Mouse (Mus musculus) embryonic facial prominence, embryonic 15.5 days (tissue): ENCODE results near the gene Ddo. TPM values are rescaled to one million over a fixed set of nuclear protein-coding genes. Genes with fewer than 3 reads are reported as not detected.

Experiments used
- ATAC-seq: fragments of 200-750 bp; cut with Nextera tagmentation; 2 replicates; pipeline ENCODE4 v1.8.0; 2017; ENCODE audit warnings: low read depth, moderate TSS enrichment; ENCODE audit not compliant: insufficient number of reproducible peaks, low FRiP score, low TSS enrichment
- H3K27ac ChIP-seq: fragments of 300-500 bp; sonication (generic); replicated peaks from 2 replicates; pipeline ENCODE4 v1.5.1; 2015; ENCODE audit warnings: mild to moderate bottlenecking, inconsistent platforms
- H3K27me3 ChIP-seq: fragments of 300-500 bp; sonication (generic); 2 replicates; pipeline ENCODE4 v1.6.1; 2015; ENCODE audit warnings: inconsistent platforms
- H3K36me3 ChIP-seq: fragments of 300-500 bp; sonication (generic); 2 replicates; pipeline ENCODE4 v1.6.1; 2015; ENCODE audit warnings: mild to moderate bottlenecking, inconsistent platforms
- H3K4me1 ChIP-seq: fragments of 300-500 bp; sonication (generic); 2 replicates; pipeline ENCODE4 v1.6.1; 2015; ENCODE audit warnings: inconsistent platforms
- H3K4me2 ChIP-seq: fragments of 300-500 bp; sonication (generic); replicated peaks from 2 replicates; pipeline ENCODE4 v1.6.1; 2015; ENCODE audit warnings: mild to moderate bottlenecking, inconsistent platforms
- H3K4me3 ChIP-seq: fragments of 300-500 bp; sonication (generic); replicated peaks from 2 replicates; pipeline ENCODE4 v1.5.1; 2015; ENCODE audit warnings: mild to moderate bottlenecking, inconsistent platforms
- H3K9ac ChIP-seq: fragments of 300-500 bp; sonication (generic); 2 replicates; pipeline ENCODE4 v1.6.1; 2015; ENCODE audit warnings: inconsistent platforms
- H3K9me3 ChIP-seq: fragments of 300-500 bp; sonication (generic); replicated peaks from 2 replicates; pipeline ENCODE4 v1.6.1; 2016; ENCODE audit warnings: inconsistent platforms
- WGBS: fragments of 180-500 bp; shearing (Covaris S2); methylation state at CpG from one replicate; pipeline ENCODE4 v1.1.7; 2015; 5-methylcytosine and 5-hydroxymethylcytosine counted together
- polyA plus RNA-seq: library from polyadenylated mRNA; unstranded; fragments of >200 nt; fragmentation: Nextera tagmentation; extraction: Ambion mirVana; gene quantifications from 2 replicates; pipeline ENCODE4 v1.2.1, GENCODE M21; 2015

The Ddo gene
- polyA plus RNA-seq, 1 experiment from 2014 or later, result 2.8 TPM

DNA sequence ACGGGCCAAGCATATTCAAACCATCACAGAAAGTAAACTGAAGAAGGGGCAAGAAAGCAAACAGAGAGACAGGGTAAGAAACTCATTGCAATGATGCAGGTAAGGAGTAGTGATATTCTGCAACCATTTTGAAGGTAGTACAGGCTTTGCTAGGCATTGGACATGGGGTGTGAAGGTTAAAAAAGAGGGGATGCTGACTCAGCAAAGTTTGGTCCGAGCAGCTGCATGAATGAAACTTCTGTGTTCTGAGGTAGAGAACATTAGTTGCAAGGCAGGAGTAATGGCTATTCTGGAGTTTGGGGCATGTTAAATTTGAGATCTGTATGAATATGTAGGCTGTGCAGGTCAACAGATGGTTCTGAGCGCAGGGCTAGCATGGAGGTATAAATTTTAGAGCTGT lies 35.5 kb downstream of the Ddo start:
- Histone ChIP-seq H3K4me3 (no peak overlapping the region), H3K36me3 (no peaks in the 10 kb centered on the region), H3K27ac (no peak overlapping the region), H3K4me2 (no peak overlapping the region), H3K4me1 (no peaks in the 10 kb centered on the region), H3K9ac (no peak overlapping the region), H3K9me3 (no peaks in the 10 kb centered on the region), H3K27me3 (no peaks in the 10 kb centered on the region)
- no peak for ATAC-seq
- WGBS, result 84% methylated on average over 3 of the region's 3 CpGs

DNA sequence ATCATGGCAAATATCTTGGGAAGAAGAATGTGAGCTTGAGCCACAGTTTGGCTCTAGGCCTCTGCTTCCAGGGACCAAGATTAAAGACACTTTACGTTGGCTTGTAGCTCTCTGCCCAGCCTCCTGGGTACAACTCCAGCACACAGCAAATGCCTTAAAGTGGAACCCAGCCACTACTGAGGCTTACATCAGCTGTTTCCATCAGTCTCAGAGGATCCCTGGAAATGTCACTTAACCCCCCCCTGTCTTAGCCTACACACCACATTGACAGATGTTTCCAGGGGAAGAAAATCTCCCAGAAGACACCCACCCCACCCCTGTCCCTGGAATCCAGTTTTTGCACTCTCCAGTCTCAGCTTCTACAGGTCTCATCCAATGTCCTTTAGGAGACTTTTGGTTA lies 37.1 kb downstream of the Ddo start:
- no peak for ATAC-seq
- Histone ChIP-seq H3K36me3 (no peaks in the 10 kb centered on the region), H3K9me3 (no peaks in the 10 kb centered on the region), H3K4me1 (no peaks in the 10 kb centered on the region), H3K9ac (no peak overlapping the region), H3K27ac (no peak overlapping the region), H3K4me2 (no peak overlapping the region), H3K4me3 (no peak overlapping the region), H3K27me3 (no peaks in the 10 kb centered on the region)
- WGBS, result 86% methylated on average over 1 of the region's 1 CpGs

DNA sequence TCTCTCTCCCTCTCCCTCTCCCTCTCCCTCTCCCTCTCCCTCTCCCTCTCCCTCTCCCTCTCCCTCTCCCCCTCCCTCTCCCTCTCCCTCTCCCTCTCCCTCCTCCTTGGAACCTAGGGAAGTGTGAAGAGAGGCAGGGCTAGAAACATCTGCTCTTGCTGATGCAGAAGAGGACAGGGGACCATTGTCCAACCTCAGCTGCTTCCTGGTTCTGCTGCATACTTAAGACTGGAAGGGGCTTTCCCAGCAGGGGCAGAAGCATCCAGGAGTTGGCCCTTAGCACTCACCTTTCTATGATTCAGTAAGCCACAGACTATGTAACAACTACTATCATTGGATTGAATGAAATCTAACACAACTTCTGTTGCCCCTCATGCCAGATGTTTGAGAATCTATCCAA lies 38.8 kb downstream of the Ddo start:
- ATAC-seq, result no peak
- no peak overlapping the region for H3K27ac ChIP-seq

DNA sequence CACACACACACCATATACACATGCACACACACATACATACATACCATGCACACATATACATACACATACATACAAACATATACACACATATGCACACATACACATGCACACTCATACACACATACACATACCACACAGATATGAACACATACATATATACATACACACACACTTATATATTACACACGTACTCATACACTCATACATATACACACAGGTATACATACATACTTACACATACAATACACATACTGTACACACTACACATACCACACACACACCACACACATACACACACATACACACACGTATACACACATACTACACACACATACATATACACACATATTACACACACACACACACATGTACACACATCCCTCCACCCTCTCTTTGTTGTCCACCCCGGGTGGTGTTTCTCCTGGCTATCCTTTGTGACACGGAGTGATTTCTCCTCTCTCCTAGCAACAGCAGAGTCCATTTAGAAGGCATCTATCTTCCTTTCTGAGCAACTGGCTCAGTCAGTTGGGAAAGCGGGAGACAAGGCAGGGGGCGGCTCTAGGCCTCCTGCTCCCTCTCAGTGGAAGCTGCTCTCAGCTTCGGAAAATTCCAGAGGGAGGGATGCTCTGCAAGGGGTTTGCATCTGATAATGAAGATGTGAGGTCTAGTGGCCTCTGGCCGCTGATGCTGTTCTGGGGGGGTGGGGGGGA lies 42.9 kb downstream of the Ddo start:
- H3K36me3 ChIP-seq, result no peaks in the 10 kb centered on the region
- peaks cover 7% of the 10 kb centered on the region for H3K4me1 ChIP-seq
- H3K9me3 ChIP-seq, result no peaks in the 10 kb centered on the region
- WGBS, result 66% methylated on average over 8 of the region's 8 CpGs
- H3K27ac ChIP-seq, result no peak overlapping the region
- no peaks in the 10 kb centered on the region for H3K27me3 ChIP-seq
- no peak overlapping the region for H3K4me2 ChIP-seq
- peak; percentile 39; the same call in 1 of the 2 replicates for ATAC-seq
- H3K4me3 ChIP-seq, result no peak overlapping the region
- no peak overlapping the region for H3K9ac ChIP-seq

More for the DNA sequence above, 38.8 kb downstream of the Ddo start:
- Histone ChIP-seq H3K9ac (no peak overlapping the region), H3K4me2 (no peak overlapping the region), H3K9me3 (no peaks in the 10 kb centered on the region), H3K4me1 (no peaks in the 10 kb centered on the region), H3K36me3 (no peaks in the 10 kb centered on the region), H3K27me3 (no peaks in the 10 kb centered on the region), H3K4me3 (no peak overlapping the region)

DNA sequence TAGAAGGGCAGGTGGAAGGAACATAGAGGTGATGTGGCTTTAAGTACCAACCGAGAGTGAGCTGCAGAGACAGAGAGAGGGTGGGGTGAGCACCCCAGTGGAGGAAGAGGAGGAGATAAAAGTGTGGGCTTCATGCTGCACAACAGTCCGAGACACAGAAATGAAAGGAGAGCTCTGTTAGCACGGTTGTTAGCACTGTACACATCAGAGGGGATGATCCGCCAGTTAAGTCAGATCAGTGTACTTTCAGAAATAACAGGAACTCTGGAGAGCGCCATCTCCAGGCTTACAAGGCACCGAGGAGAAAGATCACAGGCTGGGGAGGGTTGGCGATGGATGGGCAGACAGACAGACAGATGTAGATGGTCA lies 43.5 kb downstream of the Ddo start:
- H3K27me3 ChIP-seq, result no peaks in the 10 kb centered on the region
- no peaks in the 10 kb centered on the region for H3K36me3 ChIP-seq
- H3K9me3 ChIP-seq, result no peaks in the 10 kb centered on the region
- 60% methylated on average over 7 of the region's 7 CpGs for WGBS
- peaks cover 7% of the 10 kb centered on the region for H3K4me1 ChIP-seq
- ATAC-seq, result no peak
- H3K9ac ChIP-seq, result no peak overlapping the region
- H3K4me2 ChIP-seq, result no peak overlapping the region
- H3K27ac ChIP-seq, result no peak overlapping the region
- no peak overlapping the region for H3K4me3 ChIP-seq

DNA sequence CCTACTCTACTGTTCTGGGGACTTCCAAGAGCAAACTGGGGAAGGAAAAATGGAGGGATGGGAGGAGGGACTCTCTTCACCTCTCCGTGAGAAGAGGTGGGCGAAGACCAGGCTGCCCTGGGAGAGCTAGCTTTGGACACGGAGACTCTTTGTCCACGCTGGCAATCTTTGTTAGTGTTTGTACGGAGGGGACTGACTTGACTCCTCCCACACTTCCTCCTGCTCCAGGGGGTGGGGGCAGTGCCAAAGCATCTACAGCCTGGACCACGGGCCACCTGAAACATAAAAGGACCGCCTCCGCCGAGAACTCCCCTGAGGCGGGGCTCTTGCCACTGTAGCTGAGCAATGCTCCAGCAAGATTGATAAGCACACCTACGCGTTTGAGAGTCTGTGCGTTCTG lies 44.3 kb downstream of the Ddo start:
- peak overlapping the region; percentile 17 for H3K4me3 ChIP-seq
- 6% methylated on average over 13 of the region's 13 CpGs for WGBS
- H3K9ac ChIP-seq, result no peak overlapping the region
- peak overlapping the region; percentile 42 for H3K4me2 ChIP-seq
- H3K27ac ChIP-seq, result no peak overlapping the region
- peaks cover 7% of the 10 kb centered on the region for H3K4me1 ChIP-seq
- no peaks in the 10 kb centered on the region for H3K9me3 ChIP-seq
- H3K36me3 ChIP-seq, result no peaks in the 10 kb centered on the region
- H3K27me3 ChIP-seq, result no peaks in the 10 kb centered on the region
- no peak for ATAC-seq

DNA sequence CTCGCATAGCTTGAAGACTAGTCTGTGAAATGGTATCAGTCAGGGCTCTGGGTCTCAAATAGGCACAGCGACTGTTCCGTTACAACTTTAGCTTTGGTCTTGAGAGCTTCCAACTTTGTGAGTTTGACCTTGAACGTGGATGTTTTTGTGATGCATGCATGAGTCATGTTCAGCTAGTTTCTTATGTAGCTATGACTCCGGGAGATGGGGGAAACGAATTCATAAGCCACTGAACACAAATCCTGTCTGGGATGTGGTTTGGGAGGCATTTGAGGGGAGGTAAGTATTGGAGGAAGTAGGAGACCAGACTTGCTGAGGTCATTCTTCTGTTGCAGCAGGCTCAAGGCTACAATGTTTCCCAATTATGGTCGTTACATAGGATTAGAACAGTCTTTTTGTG lies 46.1 kb downstream of the Ddo start:
- ATAC-seq, result no peak
- Histone ChIP-seq H3K9ac (no peak overlapping the region), H3K36me3 (no peaks in the 10 kb centered on the region), H3K4me1 (peaks cover 7% of the 10 kb centered on the region), H3K4me3 (no peak overlapping the region), H3K27ac (no peak overlapping the region), H3K27me3 (no peaks in the 10 kb centered on the region), H3K4me2 (no peak overlapping the region), H3K9me3 (no peaks in the 10 kb centered on the region)
- 75% methylated on average over 7 of the region's 7 CpGs for WGBS

DNA sequence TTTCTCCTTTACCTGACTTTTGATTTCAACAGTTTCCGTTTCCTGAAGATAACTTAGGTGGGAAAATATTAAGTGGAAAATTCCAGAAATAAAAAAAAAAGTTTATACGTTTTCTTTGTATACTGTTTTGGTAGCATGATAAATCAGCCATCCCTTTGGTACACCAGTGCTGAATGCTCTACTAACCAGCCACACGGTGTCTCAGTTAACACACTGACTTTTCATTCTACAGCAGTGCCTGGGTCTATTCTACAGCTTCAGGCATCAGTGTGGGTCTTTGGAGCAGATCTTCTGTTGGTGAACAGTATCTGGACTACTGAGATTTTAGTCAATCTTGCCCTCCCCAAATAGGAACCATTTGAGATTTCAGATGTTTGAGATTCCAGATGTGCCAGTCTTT lies 48.7 kb downstream of the Ddo start:
- no peak for ATAC-seq
- no peaks in the 10 kb centered on the region for H3K9me3 ChIP-seq

DNA sequence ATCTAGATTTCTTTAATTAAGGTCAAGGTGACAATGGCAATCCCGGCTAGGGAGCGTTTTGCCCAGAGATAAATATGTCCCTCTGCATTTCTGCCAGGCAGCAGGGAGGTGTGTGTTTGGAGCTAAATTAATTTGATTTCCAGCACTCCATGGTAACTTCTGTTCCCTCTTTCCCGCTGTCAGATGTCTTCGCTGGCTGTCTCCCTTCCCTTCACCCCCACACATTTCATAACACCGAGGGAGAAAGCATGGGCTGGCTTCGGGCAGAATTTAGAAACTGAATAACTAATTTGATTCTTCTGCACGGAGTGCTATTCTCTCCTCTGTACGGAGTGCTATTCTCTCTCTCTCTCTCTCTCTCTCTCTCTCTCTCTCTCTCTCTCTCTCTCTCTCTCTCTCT lies 52.7 kb downstream of the Ddo start:
- 23% methylated on average over 8 of the region's 8 CpGs for WGBS

More for the DNA sequence above, 48.7 kb downstream of the Ddo start:
- Histone ChIP-seq H3K4me3 (no peak overlapping the region), H3K4me1 (peaks cover 11% of the 10 kb centered on the region), H3K27me3 (no peaks in the 10 kb centered on the region), H3K9ac (no peak overlapping the region), H3K27ac (no peak overlapping the region), H3K36me3 (no peaks in the 10 kb centered on the region), H3K4me2 (no peak overlapping the region)
- 77% methylated on average over 3 of the region's 3 CpGs for WGBS

DNA sequence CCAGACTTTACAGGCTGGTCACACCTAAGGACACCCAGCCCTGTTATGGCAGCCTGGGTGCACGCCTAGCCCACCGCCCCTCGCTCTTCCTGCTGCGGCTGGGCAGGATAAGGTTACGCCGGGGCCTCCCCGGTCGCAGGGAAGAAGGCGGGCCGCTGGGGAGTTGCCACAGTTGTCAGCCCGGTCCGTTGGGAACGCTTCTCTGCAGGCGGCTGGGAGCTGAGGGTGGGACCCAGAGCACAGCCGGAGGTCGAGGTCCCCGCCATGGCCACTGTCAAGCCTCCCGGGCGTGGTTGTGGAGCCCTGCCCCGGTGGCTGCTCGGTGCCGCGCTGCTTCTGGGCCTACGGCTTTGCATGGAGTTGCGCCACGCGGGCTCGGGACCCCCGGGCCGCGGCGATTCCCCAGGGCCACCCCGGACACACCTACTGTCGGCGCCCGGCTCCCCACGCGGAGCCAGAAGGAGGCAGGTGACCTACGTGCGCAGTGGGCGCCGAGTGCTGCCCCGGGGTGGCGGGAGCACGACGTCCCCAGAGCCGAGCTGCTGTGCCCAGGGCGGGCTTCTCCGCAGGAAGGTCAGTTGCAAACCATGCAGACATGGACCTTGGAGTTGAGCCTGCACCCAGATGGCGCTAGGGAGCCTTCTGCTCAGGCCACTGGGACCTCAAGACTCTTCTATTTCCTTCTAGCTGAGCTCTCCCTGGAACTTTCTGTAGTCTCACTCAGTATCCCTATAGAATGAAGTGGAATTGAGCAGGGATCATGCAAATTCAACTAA lies 53.5 kb downstream of the Ddo start, which contains the start of gene Mettl24:
TSS of gene Mettl24 (plus strand) at position 191 of the 776 bp plus-strand sequence.
- Histone ChIP-seq H3K4me2 (peak within 1 kb of the TSS; percentile 99), H3K9me3 (no peaks in the 10 kb centered on the region), H3K9ac (peak within 1 kb of the TSS; percentile 69), H3K4me1 (peaks cover 8% of the 10 kb centered on the region; the same call in 1 of the 2 replicates), H3K4me3 (peak within 1 kb of the TSS; percentile 61), H3K36me3 (no peaks in the 10 kb centered on the region), H3K27ac (peak within 1 kb of the TSS; percentile 69; the same call in 1 of the 2 replicates), H3K27me3 (no peaks in the 10 kb centered on the region)
- peak; percentile 85 for ATAC-seq
- WGBS, result under 1% methylated on average over 50 of the region's 50 CpGs

More for the DNA sequence above, 52.7 kb downstream of the Ddo start:
- Histone ChIP-seq H3K9me3 (no peaks in the 10 kb centered on the region), H3K27ac (no peak overlapping the region), H3K27me3 (no peaks in the 10 kb centered on the region), H3K9ac (no peak overlapping the region), H3K4me3 (peak overlapping the region; percentile 61), H3K4me1 (peaks cover 8% of the 10 kb centered on the region; the same call in 1 of the 2 replicates), H3K36me3 (no peaks in the 10 kb centered on the region), H3K4me2 (peak overlapping the region; percentile 99)
- ATAC-seq, result no peak

DNA sequence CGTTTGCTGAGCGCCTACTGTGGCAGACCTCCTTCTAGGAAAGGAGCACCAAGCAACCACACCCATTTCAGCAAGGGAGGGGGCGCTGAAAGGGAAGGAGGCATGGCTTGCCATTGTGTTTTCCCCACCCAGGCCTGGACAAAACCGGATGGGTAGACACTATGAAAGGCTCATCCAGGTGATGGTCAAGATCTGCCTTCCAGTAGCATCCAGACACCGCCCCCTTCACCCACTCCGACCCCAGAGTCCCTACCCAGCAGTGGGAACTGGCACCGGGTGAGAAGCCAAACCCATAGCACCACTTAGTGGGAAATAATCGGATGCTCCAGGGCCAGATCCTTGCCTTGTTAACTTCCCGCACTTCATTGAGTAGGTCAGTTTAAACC lies 54.0 kb downstream of the Ddo start:
- H3K4me3 ChIP-seq, result peak overlapping the region; percentile 61
- no peak overlapping the region for H3K9ac ChIP-seq
- H3K27me3 ChIP-seq, result no peaks in the 10 kb centered on the region
- H3K36me3 ChIP-seq, result no peaks in the 10 kb centered on the region
- H3K9me3 ChIP-seq, result no peaks in the 10 kb centered on the region
- ATAC-seq, result 0 out of 2 replicates have a peak, but pooled peaks have one; percentile 6
- H3K4me2 ChIP-seq, result peak overlapping the region; percentile 99
- peaks cover 8% of the 10 kb centered on the region; the same call in 1 of the 2 replicates for H3K4me1 ChIP-seq
- WGBS, result 52% methylated on average over 9 of the region's 9 CpGs
- 0 out of 2 replicates have a peak overlapping the region, but pooled peaks have one; percentile 69 for H3K27ac ChIP-seq
